Mouse (Mus musculus) testis, adult 2 months (tissue): ENCODE data around the gene Nr5a2. TPM values are rescaled to one million over a fixed set of nuclear protein-coding genes. Genes with fewer than 3 reads are reported as not detected.

Experiments
- H3K27ac ChIP-seq: fragments of 200-500 bp; 2 replicates; pipeline ENCODE4 v1.5.1; 2012; ENCODE audit warnings: low read depth, low read length; ENCODE audit not compliant: control insufficient read depth, insufficient read depth
- H3K27me3 ChIP-seq: fragments of 200-500 bp; 2 replicates; pipeline ENCODE4 v1.6.1; 2012; ENCODE audit warnings: mild to moderate bottlenecking, low read length, moderate library complexity; ENCODE audit not compliant: control insufficient read depth, insufficient read depth
- H3K36me3 ChIP-seq: fragments of 200-500 bp; 2 replicates; pipeline ENCODE4 v1.6.1; 2012; ENCODE audit warnings: mild to moderate bottlenecking, low read length; ENCODE audit not compliant: control insufficient read depth, insufficient read depth
- H3K4me1 ChIP-seq: fragments of 200-500 bp; 2 replicates; pipeline ENCODE4 v1.6.1; 2012; ENCODE audit warnings: low read length; ENCODE audit not compliant: control insufficient read depth, insufficient read depth
- H3K4me3 ChIP-seq: fragments of 200-500 bp; 2 replicates; pipeline ENCODE4 v1.5.1; 2012; ENCODE audit warnings: low read depth, mild to moderate bottlenecking, low read length, moderate library complexity, mixed read lengths; ENCODE audit not compliant: control insufficient read depth
- CTCF ChIP-seq: fragments of 200-500 bp; IDR thresholded peaks from 2 replicates; pipeline ENCODE4 v1.5.1; 2012; ENCODE audit warnings: low read depth, mild to moderate bottlenecking, inconsistent platforms, low read length, moderate library complexity; ENCODE audit not compliant: control insufficient read depth, insufficient read depth, insufficient replicate concordance
- POLR2A ChIP-seq: fragments of 200-500 bp; IDR thresholded peaks from 2 replicates; pipeline ENCODE4 v1.6.1; 2012; ENCODE audit warnings: low read depth, mild to moderate bottlenecking, inconsistent platforms, low read length, moderate library complexity; ENCODE audit not compliant: control insufficient read depth
- polyA plus RNA-seq: library from polyadenylated mRNA; depleted of rRNA; stranded (reverse); fragments of >200 nt; gene quantifications from 2 replicates; pipeline ENCODE4 v1.2.3, GENCODE M21; 2012

Nr5a2 gene
- polyA plus RNA-seq, 1 experiment, result 0.35 TPM

DNA sequence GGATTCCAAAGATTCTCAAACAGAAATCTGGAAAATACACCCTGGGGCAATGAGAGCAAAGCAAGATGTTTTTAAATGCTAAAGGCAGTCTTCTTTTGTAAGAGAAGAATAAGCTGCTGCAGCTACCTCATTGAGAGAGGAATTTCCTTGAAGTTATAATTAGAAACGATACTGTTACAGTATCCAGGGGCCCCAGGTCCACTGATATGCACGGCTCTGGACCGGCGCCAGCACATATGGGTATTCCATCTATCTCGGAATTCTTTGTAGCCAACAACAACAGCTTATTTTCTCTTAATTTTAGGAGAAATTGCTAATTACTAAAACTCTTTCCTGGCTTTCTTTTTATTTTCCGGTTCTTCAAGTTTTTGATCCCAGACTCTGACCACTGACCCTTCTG is 91.3 kb downstream of the Nr5a2 start:
- Histone ChIP-seq H3K4me1 (no peaks in the 10 kb centered on the region), H3K27ac (no peak overlapping the region), H3K27me3 (no peaks in the 10 kb centered on the region), H3K4me3 (no peak overlapping the region), H3K36me3 (no peaks in the 10 kb centered on the region)
- TF ChIP-seq POLR2A (no peak), CTCF (no peak)

- no peak for TF ChIP-seq CTCF
- no peak for TF ChIP-seq POLR2A
- Histone ChIP-seq H3K4me3 (no peak overlapping the region), H3K36me3 (no peaks in the 10 kb centered on the region), H3K27me3 (no peaks in the 10 kb centered on the region), H3K27ac (no peak overlapping the region), H3K4me1 (no peaks in the 10 kb centered on the region)
These were observed 92.0 kb downstream of the Nr5a2 start for GRCm38 (mm10) chr1:136868285-136868684.

DNA sequence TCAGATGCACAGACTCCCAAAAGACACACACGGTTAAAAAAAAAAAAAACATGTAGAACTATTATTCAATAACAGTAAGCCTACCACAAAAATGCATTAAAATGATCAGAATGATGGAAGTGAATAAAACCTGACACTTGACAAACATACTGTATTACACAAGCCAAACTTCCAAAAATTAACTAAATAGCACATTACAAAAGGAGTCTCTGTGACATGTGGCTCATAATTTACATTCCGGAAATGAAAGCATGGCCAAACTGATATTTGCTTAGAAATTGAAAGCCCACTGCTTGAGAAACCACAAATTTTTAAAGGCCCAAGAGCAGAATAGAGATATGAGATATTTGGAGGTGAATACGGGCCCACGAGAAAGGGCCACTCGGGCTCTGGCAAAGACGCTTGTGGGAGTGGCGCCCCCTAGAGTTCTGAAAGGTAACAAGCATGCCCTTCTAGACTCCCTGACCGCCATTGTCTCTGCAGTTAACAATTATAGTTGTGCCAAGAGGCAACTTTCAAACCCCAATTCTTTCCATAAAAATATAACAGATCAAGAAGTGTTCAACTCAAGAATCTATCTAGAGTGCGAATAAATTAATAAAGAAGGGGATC is 93.7 kb downstream of the Nr5a2 start:
- Histone ChIP-seq H3K36me3 (no peaks in the 10 kb centered on the region), H3K27ac (no peak overlapping the region), H3K27me3 (no peaks in the 10 kb centered on the region), H3K4me3 (no peak overlapping the region), H3K4me1 (no peaks in the 10 kb centered on the region)
- TF ChIP-seq CTCF, result peak; percentile 57; the same call in 1 of the 2 replicates
- TF ChIP-seq POLR2A, result no peak

DNA sequence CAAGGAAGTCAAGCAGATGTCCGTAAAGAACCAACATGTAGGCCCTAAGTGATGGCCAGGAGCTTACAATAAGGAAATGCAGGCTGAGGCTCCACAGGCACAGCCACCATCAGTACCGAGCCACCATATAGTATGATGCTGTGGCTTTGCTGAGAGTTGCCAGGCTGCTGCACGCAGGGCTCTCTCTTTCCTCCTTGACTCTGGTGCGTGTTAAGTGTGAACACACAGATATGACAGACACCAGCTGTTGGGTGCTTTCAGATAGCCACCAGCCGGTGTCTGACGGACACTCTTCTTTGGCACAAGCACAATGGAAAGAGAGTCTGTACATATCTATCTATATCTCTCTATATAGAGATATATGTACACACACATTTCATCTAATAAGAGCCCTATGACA is 97.0 kb downstream of the Nr5a2 start:
- Histone ChIP-seq H3K36me3 (no peaks in the 10 kb centered on the region), H3K27me3 (no peaks in the 10 kb centered on the region), H3K4me1 (no peaks in the 10 kb centered on the region), H3K27ac (no peak overlapping the region), H3K4me3 (no peak overlapping the region)
- no peak for TF ChIP-seq POLR2A
- no peak for TF ChIP-seq CTCF

DNA sequence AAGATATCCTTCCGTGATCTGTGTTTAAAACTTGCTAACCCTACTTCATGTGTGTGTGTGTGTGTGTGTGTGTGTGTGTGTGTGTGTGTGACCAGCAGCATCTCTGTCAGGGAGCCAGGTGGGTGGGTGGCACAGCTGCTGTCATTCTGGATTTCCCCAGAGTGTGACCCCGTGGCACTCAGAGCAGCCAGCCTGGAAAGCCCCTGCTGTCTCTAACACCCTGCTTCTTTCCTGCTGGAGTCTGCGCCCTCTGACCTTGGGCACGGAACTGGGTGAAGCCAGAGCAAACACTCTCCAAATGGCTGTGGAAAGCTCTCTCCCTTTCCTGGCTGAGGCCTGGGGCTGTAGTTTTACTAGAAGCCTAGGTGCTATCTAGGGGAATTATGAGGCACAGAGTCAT is 100.8 kb downstream of the Nr5a2 start:
- no peak overlapping the region for H3K4me3 ChIP-seq
- no peaks in the 10 kb centered on the region for H3K27me3 ChIP-seq
- no peak for TF ChIP-seq CTCF
- TF ChIP-seq POLR2A, result no peak
- H3K27ac ChIP-seq, result no peak overlapping the region
- H3K4me1 ChIP-seq, result no peaks in the 10 kb centered on the region
- no peaks in the 10 kb centered on the region for H3K36me3 ChIP-seq

DNA sequence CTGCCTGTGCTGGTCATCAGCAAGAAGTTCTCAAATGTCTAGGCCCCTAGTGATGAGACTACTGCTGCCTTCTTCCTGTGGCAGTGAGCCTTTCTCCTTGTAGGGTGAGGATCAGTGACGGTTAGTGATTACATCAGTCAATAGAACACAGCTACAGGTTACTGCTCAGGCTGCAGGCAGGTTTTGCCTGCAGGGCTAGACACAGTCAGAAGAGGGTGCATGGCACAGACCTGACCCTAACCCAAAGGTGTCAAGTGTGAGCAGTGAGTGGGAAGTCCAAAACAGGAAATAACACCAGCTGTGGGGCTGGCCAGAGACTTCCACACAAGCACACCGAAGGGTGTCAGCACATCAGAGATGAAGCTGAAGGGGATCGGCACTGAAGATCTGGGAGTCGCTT is 101.5 kb downstream of the Nr5a2 start:
- Histone ChIP-seq H3K4me3 (no peak overlapping the region), H3K4me1 (no peaks in the 10 kb centered on the region), H3K36me3 (no peaks in the 10 kb centered on the region), H3K27me3 (no peaks in the 10 kb centered on the region), H3K27ac (no peak overlapping the region)
- TF ChIP-seq POLR2A, result no peak
- TF ChIP-seq CTCF, result no peak

- no peak for TF ChIP-seq CTCF
- Histone ChIP-seq H3K4me1 (no peaks in the 10 kb centered on the region), H3K27me3 (no peaks in the 10 kb centered on the region)
These were observed 104.1 kb downstream of the Nr5a2 start for GRCm38 (mm10) chr1:136856104-136856503.

GRCm38 (mm10) chr1:136848791-136849190 is 111.5 kb downstream of the Nr5a2 start:
- TF ChIP-seq POLR2A (no peak), CTCF (no peak)
- no peaks in the 10 kb centered on the region for H3K4me1 ChIP-seq
- no peaks in the 10 kb centered on the region for H3K27me3 ChIP-seq
- no peaks in the 10 kb centered on the region for H3K36me3 ChIP-seq
- H3K4me3 ChIP-seq, result no peak overlapping the region
- H3K27ac ChIP-seq, result no peak overlapping the region

More at GRCm38 (mm10) chr1:136856104-136856503, 104.1 kb downstream of the Nr5a2 start:
- Histone ChIP-seq H3K27ac (no peak overlapping the region), H3K4me3 (no peak overlapping the region), H3K36me3 (no peaks in the 10 kb centered on the region)
